Mouse (Mus musculus) spleen, adult 2 months (tissue): ENCODE measurements around the gene Hoxd8.

Experiments
- CTCF ChIP-seq: fragments of 200-500 bp; IDR thresholded peaks from 2 replicates; pipeline ENCODE4 v1.5.1; 2011; ENCODE audit warnings: mild to moderate bottlenecking, inconsistent platforms; ENCODE audit not compliant: insufficient read depth, insufficient read length, insufficient replicate concordance; ENCODE audit errors: extremely low read depth
- POLR2A ChIP-seq: fragments of 200-500 bp; IDR thresholded peaks from 2 replicates; pipeline ENCODE4 v1.6.1; 2011; ENCODE audit warnings: low read depth, low read length, inconsistent platforms

- TF ChIP-seq POLR2A: no peak
- TF ChIP-seq CTCF: no peak
Measured at GRCm38 (mm10) chr2:74734451-74734850, 30.0 kb downstream of the Hoxd8 start.
